Mouse (Mus musculus) embryonic facial prominence, embryonic 12.5 days (tissue): ENCODE data around the gene Nmrk1. TPM values are rescaled to one million over a fixed set of nuclear protein-coding genes. Genes with fewer than 3 reads are reported as not detected.

Source experiments
- ATAC-seq: fragments of 200-750 bp; cut with Nextera tagmentation; 2 replicates; pipeline ENCODE4 v1.8.0; 2017; ENCODE audit not compliant: insufficient number of reproducible peaks, insufficient read depth, low FRiP score, low TSS enrichment
- H3K27ac ChIP-seq: fragments of 300-500 bp; sonication (generic); 2 replicates; pipeline ENCODE4 v1.5.1; 2016; ENCODE audit warnings: mild to moderate bottlenecking
- H3K27me3 ChIP-seq: fragments of 300-500 bp; sonication (generic); 2 replicates; pipeline ENCODE4 v1.6.1; 2016; ENCODE audit warnings: mild to moderate bottlenecking, moderate library complexity
- H3K36me3 ChIP-seq: fragments of 300-500 bp; sonication (generic); 2 replicates; pipeline ENCODE4 v1.6.1; 2016; ENCODE audit warnings: mild to moderate bottlenecking
- H3K4me1 ChIP-seq: fragments of 300-500 bp; sonication (generic); 2 replicates; pipeline ENCODE4 v1.6.1; 2016
- H3K4me2 ChIP-seq: fragments of 300-500 bp; sonication (generic); replicated peaks from 2 replicates; pipeline ENCODE4 v1.6.1; 2016; ENCODE audit warnings: mild to moderate bottlenecking, moderate library complexity
- H3K4me3 ChIP-seq: fragments of 300-500 bp; sonication (generic); 2 replicates; pipeline ENCODE4 v1.5.1; 2016; ENCODE audit warnings: mild to moderate bottlenecking
- H3K9ac ChIP-seq: fragments of 300-500 bp; sonication (generic); 2 replicates; pipeline ENCODE4 v1.6.1; 2016; ENCODE audit warnings: mild to moderate bottlenecking, moderate library complexity
- H3K9me3 ChIP-seq: fragments of 300-500 bp; sonication (generic); 2 replicates; pipeline ENCODE4 v1.6.1; 2016; ENCODE audit warnings: mild to moderate bottlenecking, moderate library complexity
- WGBS: fragments of 180-500 bp; shearing (Covaris S2); methylation state at CpG from one replicate; pipeline ENCODE4 v1.1.7; 2016; 5-methylcytosine and 5-hydroxymethylcytosine counted together
- polyA plus RNA-seq: library from polyadenylated mRNA; unstranded; fragments of >200 nt; fragmentation: Nextera tagmentation; extraction: Ambion mirVana; gene quantifications from 2 replicates; pipeline ENCODE4 v1.2.1, GENCODE M21; 2016

Nmrk1 gene
- polyA plus RNA-seq, 1 experiment from 2014 or later = 15.6 TPM

GRCm38 (mm10) chr19:18617504-18617903, 14.2 kb upstream of the Nmrk1 start:
- Histone ChIP-seq H3K27ac (no peak overlapping the region), H3K4me1 (0 out of 2 replicates have a peak, but pooled peaks cover 5% of the 10 kb centered on the region), H3K27me3 (no peaks in the 10 kb centered on the region), H3K9ac (no peak overlapping the region), H3K36me3 (no peaks in the 10 kb centered on the region), H3K4me2 (no peak overlapping the region), H3K9me3 (no peaks in the 10 kb centered on the region), H3K4me3 (no peak overlapping the region)
- no peak for ATAC-seq
- 90% methylated on average over 1 of the region's 1 CpGs for WGBS

- Histone ChIP-seq H3K9ac (no peak overlapping the region), H3K27ac (no peak overlapping the region), H3K4me1 (0 out of 2 replicates have a peak, but pooled peaks cover 5% of the 10 kb centered on the region), H3K4me2 (no peak overlapping the region), H3K9me3 (no peaks in the 10 kb centered on the region), H3K4me3 (no peak overlapping the region), H3K27me3 (no peaks in the 10 kb centered on the region), H3K36me3 (no peaks in the 10 kb centered on the region)
- ATAC-seq = no peak
- WGBS = 75% methylated on average over 5 of the region's 5 CpGs
Observed at GRCm38 (mm10) chr19:18619060-18619459, 12.7 kb upstream of the Nmrk1 start.

GRCm38 (mm10) chr19:18619691-18620090, 12.1 kb upstream of the Nmrk1 start:
- no peak overlapping the region for H3K9ac ChIP-seq
- H3K4me2 ChIP-seq = no peak overlapping the region
- no peak overlapping the region for H3K4me3 ChIP-seq
- H3K36me3 ChIP-seq = no peaks in the 10 kb centered on the region
- WGBS = 93% methylated on average over 1 of the region's 1 CpGs
- no peaks in the 10 kb centered on the region for H3K9me3 ChIP-seq
- no peaks in the 10 kb centered on the region for H3K27me3 ChIP-seq
- no peak for ATAC-seq
- no peak overlapping the region for H3K27ac ChIP-seq
- 0 out of 2 replicates have a peak, but pooled peaks cover 5% of the 10 kb centered on the region for H3K4me1 ChIP-seq

- no peak overlapping the region for H3K27ac ChIP-seq
- no peaks in the 10 kb centered on the region for H3K9me3 ChIP-seq
- no peaks in the 10 kb centered on the region for H3K27me3 ChIP-seq
- H3K4me3 ChIP-seq = no peak overlapping the region
- H3K9ac ChIP-seq = no peak overlapping the region
- 0 out of 2 replicates have a peak, but pooled peaks cover 4% of the 10 kb centered on the region for H3K4me1 ChIP-seq
- no peaks in the 10 kb centered on the region for H3K36me3 ChIP-seq
- no peak overlapping the region for H3K4me2 ChIP-seq
- no peak for ATAC-seq
- WGBS = 75% methylated on average over 2 of the region's 2 CpGs
Observed at GRCm38 (mm10) chr19:18623894-18624293, 7.9 kb upstream of the Nmrk1 start.

GRCm38 (mm10) chr19:18629589-18629988, 2.2 kb upstream of the Nmrk1 start:
- 54% methylated on average over 1 of the region's 1 CpGs for WGBS
- Histone ChIP-seq H3K4me2 (no peak overlapping the region), H3K27ac (no peak overlapping the region), H3K36me3 (no peaks in the 10 kb centered on the region), H3K27me3 (no peaks in the 10 kb centered on the region), H3K9me3 (no peaks in the 10 kb centered on the region), H3K9ac (no peak overlapping the region), H3K4me1 (0 out of 2 replicates have a peak, but pooled peaks cover 4% of the 10 kb centered on the region), H3K4me3 (no peak overlapping the region)
- no peak for ATAC-seq

- H3K4me2 ChIP-seq = peak overlapping the region; percentile 84
- WGBS = 8% methylated on average over 17 of the region's 17 CpGs
- H3K9me3 ChIP-seq = no peaks in the 10 kb centered on the region
- H3K4me1 ChIP-seq = 0 out of 2 replicates have a peak, but pooled peaks cover 4% of the 10 kb centered on the region
- H3K36me3 ChIP-seq = no peaks in the 10 kb centered on the region
- H3K4me3 ChIP-seq = peak overlapping the region; percentile 77
- no peak for ATAC-seq
- peak overlapping the region; percentile 66; the same call in 1 of the 2 replicates for H3K9ac ChIP-seq
- H3K27me3 ChIP-seq = no peaks in the 10 kb centered on the region
- 0 out of 2 replicates have a peak overlapping the region, but pooled peaks have one; percentile 67 for H3K27ac ChIP-seq
Observed at GRCm38 (mm10) chr19:18630221-18631119, 1.3 kb upstream of the Nmrk1 start.

- Histone ChIP-seq H3K9me3 (no peaks in the 10 kb centered on the region), H3K4me3 (peak overlapping the region; percentile 77), H3K36me3 (no peaks in the 10 kb centered on the region), H3K27ac (peak overlapping the region; percentile 67), H3K4me1 (0 out of 2 replicates have a peak, but pooled peaks cover 4% of the 10 kb centered on the region), H3K9ac (peak overlapping the region; percentile 66), H3K4me2 (peak overlapping the region; percentile 84), H3K27me3 (no peaks in the 10 kb centered on the region)
- peak; percentile 64 for ATAC-seq
- WGBS = under 1% methylated on average over 40 of the region's 40 CpGs
Observed at GRCm38 (mm10) chr19:18631161-18631643, 548 bp upstream of the Nmrk1 start.

- no peak overlapping the region for H3K27ac ChIP-seq
- H3K9ac ChIP-seq = peak overlapping the region; percentile 66; the same call in 1 of the 2 replicates
- H3K36me3 ChIP-seq = no peaks in the 10 kb centered on the region
- no peaks in the 10 kb centered on the region for H3K27me3 ChIP-seq
- peak overlapping the region; percentile 84 for H3K4me2 ChIP-seq
- no peak for ATAC-seq
- peak overlapping the region; percentile 77 for H3K4me3 ChIP-seq
- 0 out of 2 replicates have a peak, but pooled peaks cover 4% of the 10 kb centered on the region for H3K4me1 ChIP-seq
- WGBS = 64% methylated on average over 13 of the region's 13 CpGs
- no peaks in the 10 kb centered on the region for H3K9me3 ChIP-seq
Observed at GRCm38 (mm10) chr19:18632231-18633185, 758 bp downstream of the Nmrk1 start.

GRCm38 (mm10) chr19:18637954-18638353, 6.2 kb downstream of the Nmrk1 start:
- Histone ChIP-seq H3K4me3 (no peak overlapping the region), H3K27me3 (no peaks in the 10 kb centered on the region), H3K4me2 (no peak overlapping the region), H3K4me1 (no peaks in the 10 kb centered on the region), H3K9me3 (no peaks in the 10 kb centered on the region), H3K27ac (no peak overlapping the region), H3K36me3 (no peaks in the 10 kb centered on the region), H3K9ac (no peak overlapping the region)
- ATAC-seq = no peak
- 77% methylated on average over 5 of the region's 5 CpGs for WGBS

- Histone ChIP-seq H3K27ac (no peak overlapping the region), H3K4me1 (no peaks in the 10 kb centered on the region), H3K9ac (no peak overlapping the region), H3K4me2 (no peak overlapping the region), H3K36me3 (no peaks in the 10 kb centered on the region), H3K4me3 (no peak overlapping the region), H3K9me3 (no peaks in the 10 kb centered on the region), H3K27me3 (no peaks in the 10 kb centered on the region)
- ATAC-seq = no peak
- WGBS = 57% methylated on average over 5 of the region's 5 CpGs
Observed at GRCm38 (mm10) chr19:18638949-18639348, 7.2 kb downstream of the Nmrk1 start.

- no peak overlapping the region for H3K4me3 ChIP-seq
- no peaks in the 10 kb centered on the region for H3K4me1 ChIP-seq
- no peak overlapping the region for H3K9ac ChIP-seq
- H3K9me3 ChIP-seq = no peaks in the 10 kb centered on the region
- WGBS = 36% methylated on average over 2 of the region's 2 CpGs
- no peaks in the 10 kb centered on the region for H3K27me3 ChIP-seq
- no peak overlapping the region for H3K4me2 ChIP-seq
- H3K27ac ChIP-seq = no peak overlapping the region
- no peak for ATAC-seq
- no peaks in the 10 kb centered on the region for H3K36me3 ChIP-seq
Observed at GRCm38 (mm10) chr19:18639552-18639951, 7.8 kb downstream of the Nmrk1 start.
